19 mouse cellular contexts compared by ENCODE assay signal in the genomic region with DNA sequence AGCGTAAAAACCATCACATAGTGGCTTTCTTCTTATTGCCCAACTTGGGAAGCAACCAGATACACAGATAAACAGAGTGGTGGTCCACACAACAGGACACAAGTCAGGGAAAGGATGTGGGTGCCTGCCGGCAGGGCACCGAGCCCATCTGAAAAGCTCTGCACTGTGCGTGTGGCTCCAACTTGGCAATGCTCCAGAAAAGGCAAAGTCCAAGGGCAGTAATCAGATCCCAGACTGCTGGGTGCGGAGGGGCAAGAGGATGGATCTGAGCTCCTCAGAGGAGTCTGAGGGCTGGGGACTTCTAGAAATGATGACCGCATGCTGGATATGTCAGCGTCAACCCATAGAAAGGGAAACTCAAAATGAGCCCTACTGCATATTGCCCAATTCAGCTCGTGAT.
DNase-seq lines count a peak whose midpoint lies in the region; ATAC-seq lines count a peak whose summit lies in the region.
"Had no signal": no experiment of that assay in that cellular context is flagged by ENCODE, and none has a peak within 500 bp of the region (broad histone marks: within the 10 kb centered on the region; RNA-seq: fewer than 3 reads in every experiment).

No protein-coding gene starts in this region.

- WGBS in kidney, embryonic 14.5 days: 80% methylated on average over 8 of the region's 8 CpGs

- H3K36me3 ChIP-seq in kidney, embryonic 14.5 days (ENCODE audit: control insufficient read depth, insufficient read depth, low read length): peaks cover 7% of the 10 kb centered on the region; the same call in 1 of the 2 replicates
- H3K36me3 ChIP-seq: forebrain, embryonic 15.5 days had no signal

- peak; percentile 59 for DNase-seq in adrenal gland, postnatal 14 days
- no peak for DNase-seq in adrenal gland, adult 8-10 months
- DNase-seq in kidney, adult 9 months: peak; percentile 48
- peak; percentile 36 for DNase-seq in adrenal gland, postnatal 25 days
- peak; percentile 59 to 61 for DNase-seq in kidney, postnatal 25 days
- no peak for DNase-seq in heart, adult 9 months (ENCODE audit: low spot score in 2 of 2)
- no peak for DNase-seq in heart, adult 11 months
- DNase-seq: cerebellum, postnatal 25 days; heart, postnatal 36 days; lung, postnatal 36 days; right cerebral cortex, adult 18-20 months; spleen, adult 18-20 months; thymus, postnatal 25 days had no signal

- H3K27me3 ChIP-seq in kidney, embryonic 14.5 days (ENCODE audit: control insufficient read depth, insufficient read depth, low read length): no peaks in the 10 kb centered on the region
- H3K27me3 ChIP-seq: forebrain, embryonic 15.5 days; heart, embryonic 13.5 days had no signal

- peaks cover 5% of the 10 kb centered on the region; the same call in 1 of the 2 replicates for H3K4me1 ChIP-seq in kidney, embryonic 14.5 days (ENCODE audit: control insufficient read depth, insufficient read depth, low read length)

- no peak for ATAC-seq in kidney, embryonic 14.5 days (ENCODE audit: low FRiP score, low TSS enrichment)
- ATAC-seq: forebrain, embryonic 15.5 days; hindbrain, embryonic 16.5 days had no signal

- no peak overlapping the region for H3K27ac ChIP-seq in kidney, embryonic 14.5 days (ENCODE audit: low read depth, low read length)
- H3K27ac ChIP-seq: forebrain, embryonic 15.5 days; heart, embryonic 13.5 days; layer of hippocampus, adult 2 months had no signal

- no peak overlapping the region for H3K4me3 ChIP-seq in kidney, embryonic 14.5 days (ENCODE audit: low read length)
- H3K4me3 ChIP-seq: erythroblast, embryonic 14.5 days; forebrain, embryonic 15.5 days; heart, embryonic 13.5 days; layer of hippocampus, adult 2 months had no signal

- H3K9ac ChIP-seq in kidney, embryonic 14.5 days (ENCODE audit: low read depth, low read length): no peak overlapping the region
- H3K9ac ChIP-seq: forebrain, embryonic 15.5 days; heart, embryonic 13.5 days had no signal

- H3K9me3 ChIP-seq in kidney, embryonic 14.5 days (ENCODE audit: control insufficient read depth, low read length): no peaks in the 10 kb centered on the region
- H3K9me3 ChIP-seq: forebrain, embryonic 15.5 days; heart, embryonic 13.5 days had no signal

- H3K4me2 ChIP-seq in kidney, embryonic 14.5 days (replicated peaks; ENCODE audit: low read depth, low read length): no peak overlapping the region
- H3K4me2 ChIP-seq: forebrain, embryonic 15.5 days; heart, embryonic 13.5 days had no signal

Comparison
In these comparisons a context has a peak if more than half of its experiments do, and no peak if none do; other contexts are left out.
1. DNase-seq: peak in adrenal gland, postnatal 14 days (single experiment), kidney, adult 9 months (single experiment), adrenal gland, postnatal 25 days (single experiment) and kidney, postnatal 25 days (2 of 2); none in adrenal gland, adult 8-10 months (single experiment), heart, adult 9 months (0 of 2) and heart, adult 11 months (single experiment).